Mouse (Mus musculus): ENCODE results near the gene Ddrgk1. TPM values are rescaled to one million over a fixed set of nuclear protein-coding genes. Genes with fewer than 3 reads are reported as not detected.

Gene Ddrgk1
- total RNA-seq (2018; cell fraction: chromatin; rRNA removed) = 10 to 100 TPM; 14.0 to 94.5 (median 55.2) TPM
- total RNA-seq (2018; cell fraction: cytosol; rRNA removed) = 100 to 1,000 TPM in 21 of 26 experiments, 10 to 100 TPM in 5; 86.1 to 141 (median 114) TPM
- 100 to 1,000 TPM in 4 of 26 experiments, 10 to 100 TPM in 22; 28.4 to 111 (median 78.0) TPM for total RNA-seq (2018; cell fraction: nucleus; rRNA removed)
- 102 to 199 TPM (median 109 TPM) in 3 replicates for polyA plus RNA-seq (2018)

- WGBS (ENCODE audit: missing documents) = 0% methylated on average over 40 of the region's 40 CpGs
- H3K4me3 ChIP-seq (ENCODE audit: inconsistent target) = peak within 1 kb of the TSS; percentile 36
- H3K27ac ChIP-seq = peak within 1 kb of the TSS; percentile 77
- peaks cover 16% of the 10 kb centered on the region for H3K79me2 ChIP-seq (ENCODE audit: inconsistent target)
- peaks cover 28% of the 10 kb centered on the region for H3K36me3 ChIP-seq (ENCODE audit: inconsistent target)
Measured at GRCm38 (mm10) chr2:130664102-130664701, at the start of gene Ddrgk1. Gene Ddrgk1 (minus strand): TSS chr2:130664659.

DNA sequence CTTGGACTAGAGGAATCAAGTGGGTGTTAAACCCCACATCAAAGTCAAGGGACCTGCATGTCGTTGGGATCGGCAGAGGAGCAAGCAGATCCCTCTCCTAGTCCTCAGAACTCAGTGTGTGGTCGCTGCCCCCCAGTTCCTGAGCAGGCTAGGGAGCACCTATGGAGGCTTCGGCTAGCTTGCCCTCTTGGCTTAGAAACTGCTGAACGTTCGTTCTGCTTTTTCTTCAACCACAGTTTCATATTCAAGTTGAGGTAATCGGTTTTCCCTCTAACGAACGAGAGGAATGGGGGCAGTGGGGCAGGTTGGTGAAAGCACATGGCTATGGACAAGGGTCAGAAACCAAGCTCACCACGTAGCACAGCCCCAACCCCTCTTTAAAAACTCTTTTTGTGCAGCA is 42.6 kb upstream of the Ddrgk1 start:
- Histone ChIP-seq H3K4me3 (ENCODE audit: inconsistent target) (no peak overlapping the region), H3K79me2 (ENCODE audit: inconsistent target) (no peaks in the 10 kb centered on the region), H3K36me3 (ENCODE audit: inconsistent target) (peaks cover 31% of the 10 kb centered on the region), H3K27ac (no peak overlapping the region)
- 10% methylated on average over 10 of the region's 10 CpGs for WGBS (ENCODE audit: missing documents)

- H3K36me3 ChIP-seq (ENCODE audit: inconsistent target) = peaks cover 26% of the 10 kb centered on the region
- H3K79me2 ChIP-seq (ENCODE audit: inconsistent target) = no peaks in the 10 kb centered on the region
- WGBS (ENCODE audit: missing documents) = 86% methylated on average over 4 of the region's 4 CpGs
- H3K27ac ChIP-seq = no peak overlapping the region
- H3K4me3 ChIP-seq (ENCODE audit: inconsistent target) = no peak overlapping the region
Measured at GRCm38 (mm10) chr2:130706602-130707001, 42.1 kb upstream of the Ddrgk1 start.

DNA sequence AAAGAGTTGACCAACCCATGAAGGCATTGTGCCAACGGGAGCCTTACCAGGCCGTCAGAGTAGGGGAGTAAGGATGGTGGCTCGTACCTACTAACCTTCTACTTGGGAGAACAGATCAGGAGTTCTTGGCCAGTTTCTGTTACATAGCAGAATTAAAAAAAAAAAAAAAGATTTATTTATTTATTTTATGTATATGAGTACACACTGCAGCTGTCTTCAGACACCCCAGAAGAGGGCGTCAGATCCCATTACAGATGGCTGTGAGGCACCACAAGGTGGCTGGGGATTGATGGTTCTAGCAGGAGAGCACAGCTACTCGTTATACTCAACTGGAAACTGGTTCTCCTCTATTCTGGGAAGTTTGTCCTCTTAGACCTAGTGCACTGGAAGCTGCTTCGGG is 40.7 kb upstream of the Ddrgk1 start:
- peaks cover 15% of the 10 kb centered on the region; the same call in 1 of the 2 replicates for H3K36me3 ChIP-seq (ENCODE audit: inconsistent target)
- H3K79me2 ChIP-seq (ENCODE audit: inconsistent target) = no peaks in the 10 kb centered on the region
- no peak overlapping the region for H3K4me3 ChIP-seq (ENCODE audit: inconsistent target)
- WGBS (ENCODE audit: missing documents) = 87% methylated on average over 6 of the region's 6 CpGs
- no peak overlapping the region for H3K27ac ChIP-seq

GRCm38 (mm10) chr2:130704040-130705001 is 39.9 kb upstream of the Ddrgk1 start:
- H3K79me2 ChIP-seq (ENCODE audit: inconsistent target) = no peaks in the 10 kb centered on the region
- no peak overlapping the region for H3K4me3 ChIP-seq (ENCODE audit: inconsistent target)
- H3K27ac ChIP-seq = no peak overlapping the region
- H3K36me3 ChIP-seq (ENCODE audit: inconsistent target) = peaks cover 6% of the 10 kb centered on the region; the same call in 1 of the 2 replicates
- WGBS (ENCODE audit: missing documents) = 91% methylated on average over 9 of the region's 9 CpGs

GRCm38 (mm10) chr2:130697821-130698266 is 33.4 kb upstream of the Ddrgk1 start:
- Histone ChIP-seq H3K79me2 (ENCODE audit: inconsistent target) (no peaks in the 10 kb centered on the region), H3K27ac (no peak overlapping the region), H3K36me3 (ENCODE audit: inconsistent target) (no peaks in the 10 kb centered on the region), H3K4me3 (ENCODE audit: inconsistent target) (no peak overlapping the region)
- WGBS (ENCODE audit: missing documents) = 38% methylated on average over 9 of the region's 14 CpGs

DNA sequence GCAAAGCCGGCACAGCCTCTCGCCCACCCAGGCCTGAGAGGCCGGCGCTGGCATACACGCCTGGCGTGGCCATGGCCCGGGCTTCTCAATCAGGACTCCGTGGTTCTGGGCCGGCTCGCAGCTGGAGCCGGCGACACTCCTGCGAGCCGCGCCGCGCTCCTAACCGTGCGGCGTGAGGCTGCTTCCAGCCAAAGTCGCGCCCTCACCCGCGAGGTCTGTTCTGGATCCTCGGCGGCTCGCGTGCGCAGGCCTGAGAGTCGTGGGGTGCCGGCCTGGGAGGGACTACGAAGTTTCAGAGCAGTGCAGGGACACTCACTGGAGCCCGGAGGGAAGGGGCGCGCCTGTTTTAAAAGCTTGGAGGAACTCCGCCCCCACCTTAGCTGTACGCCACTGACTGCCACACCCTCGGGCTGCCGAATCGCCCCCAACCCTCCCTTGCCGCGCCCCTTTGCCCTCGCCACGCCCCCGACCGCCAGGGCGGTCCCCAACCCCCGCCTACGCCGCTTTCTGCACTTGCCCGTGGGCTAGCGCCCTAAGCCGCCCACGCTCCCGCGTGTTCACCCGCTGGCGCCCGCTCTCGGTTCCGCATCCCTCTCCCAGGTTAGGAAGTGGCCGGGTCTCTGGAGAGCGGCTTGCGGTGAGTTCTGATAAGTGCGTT is 32.8 kb upstream of the Ddrgk1 start, which contains the start of gene Slc4a11:
Gene Slc4a11 (minus strand): TSS at position 367 of the 658 bp plus-strand sequence.
- WGBS (ENCODE audit: missing documents) = under 1% methylated on average over 65 of the region's 65 CpGs
- H3K27ac ChIP-seq = no peak within 1 kb of the TSS
- H3K4me3 ChIP-seq (ENCODE audit: inconsistent target) = no peak within 1 kb of the TSS
- H3K36me3 ChIP-seq (ENCODE audit: inconsistent target) = no peaks in the 10 kb centered on the region
- H3K79me2 ChIP-seq (ENCODE audit: inconsistent target) = no peaks in the 10 kb centered on the region

DNA sequence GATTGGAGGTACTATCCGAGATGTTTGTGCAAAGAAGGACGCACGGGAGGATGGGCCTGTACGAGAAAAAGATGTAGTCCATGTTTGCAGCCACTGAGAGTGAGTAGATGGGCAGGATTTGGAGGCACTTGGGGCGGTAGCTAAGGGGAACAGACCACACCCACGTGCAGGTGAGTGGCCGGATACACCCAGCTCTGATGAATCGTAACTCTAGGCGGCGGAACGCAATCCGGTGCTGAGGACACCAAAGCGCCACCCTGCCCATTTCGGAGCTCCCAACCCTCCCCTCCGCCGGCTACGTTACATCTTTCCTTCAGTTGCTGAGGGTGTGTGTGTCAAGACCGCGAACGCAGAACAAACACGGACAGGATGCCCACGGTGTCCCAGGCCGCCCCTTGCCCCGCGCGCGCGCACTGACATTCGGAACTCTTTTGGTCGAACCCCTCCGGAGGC is 32.3 kb upstream of the Ddrgk1 start:
- Histone ChIP-seq H3K36me3 (ENCODE audit: inconsistent target) (no peaks in the 10 kb centered on the region), H3K79me2 (ENCODE audit: inconsistent target) (no peaks in the 10 kb centered on the region), H3K4me3 (ENCODE audit: inconsistent target) (no peak overlapping the region), H3K27ac (no peak overlapping the region)
- 4% methylated on average over 31 of the region's 31 CpGs for WGBS (ENCODE audit: missing documents)

- 87% methylated on average over 3 of the region's 3 CpGs for WGBS (ENCODE audit: missing documents)
- Histone ChIP-seq H3K36me3 (ENCODE audit: inconsistent target) (no peaks in the 10 kb centered on the region), H3K27ac (no peak overlapping the region), H3K79me2 (ENCODE audit: inconsistent target) (no peaks in the 10 kb centered on the region), H3K4me3 (ENCODE audit: inconsistent target) (no peak overlapping the region)
Measured at GRCm38 (mm10) chr2:130693563-130693962, 29.1 kb upstream of the Ddrgk1 start.

DNA sequence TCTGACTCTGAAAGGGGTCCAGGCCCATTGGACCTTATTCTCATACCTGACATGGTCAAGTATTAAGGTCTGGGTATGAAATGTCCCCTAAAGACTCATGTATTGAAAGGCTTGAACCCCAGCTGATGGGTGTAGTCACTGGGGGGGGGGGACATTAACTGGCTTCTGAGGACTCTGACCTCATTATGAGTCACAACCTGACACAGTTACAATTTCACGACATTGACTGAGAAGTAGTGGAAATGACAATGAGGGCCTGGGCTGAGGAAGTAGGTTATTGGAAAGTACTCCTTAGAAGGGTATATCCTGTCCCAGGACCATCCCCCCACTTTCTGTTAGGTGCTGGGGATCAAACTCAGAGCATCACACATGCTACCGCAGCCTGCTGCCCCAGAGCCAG is 24.6 kb upstream of the Ddrgk1 start:
- Histone ChIP-seq H3K79me2 (ENCODE audit: inconsistent target) (no peaks in the 10 kb centered on the region), H3K27ac (no peak overlapping the region), H3K4me3 (ENCODE audit: inconsistent target) (no peak overlapping the region), H3K36me3 (ENCODE audit: inconsistent target) (peaks cover under 1% of the 10 kb centered on the region; the same call in 1 of the 2 replicates)
- 52% methylated on average over 2 of the region's 2 CpGs for WGBS (ENCODE audit: missing documents)

GRCm38 (mm10) chr2:130685426-130685825 is 21.0 kb upstream of the Ddrgk1 start:
- Histone ChIP-seq H3K4me3 (ENCODE audit: inconsistent target) (no peak overlapping the region), H3K79me2 (ENCODE audit: inconsistent target) (no peaks in the 10 kb centered on the region), H3K36me3 (ENCODE audit: inconsistent target) (peaks cover 31% of the 10 kb centered on the region; the same call in 1 of the 2 replicates), H3K27ac (no peak overlapping the region)
- WGBS (ENCODE audit: missing documents) = 95% methylated on average over 9 of the region's 9 CpGs

DNA sequence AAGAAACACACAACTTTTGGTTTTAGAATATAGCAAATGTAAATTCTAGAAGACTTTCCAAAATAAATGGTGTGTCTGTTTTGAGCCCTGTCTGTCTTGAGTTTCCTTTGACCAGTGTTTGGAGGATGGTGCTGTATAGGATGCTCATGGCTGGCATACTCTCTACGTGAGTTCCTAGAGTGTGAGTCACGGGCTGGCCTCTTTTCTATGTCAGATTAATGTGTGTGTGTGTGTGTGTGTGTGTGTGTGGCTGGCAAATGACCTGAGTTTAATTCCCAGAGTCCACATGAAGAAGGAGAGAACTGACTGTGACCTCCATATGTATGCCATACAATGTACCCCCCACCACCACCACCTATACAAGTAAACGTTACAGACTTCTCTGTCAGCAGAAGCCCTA is 17.1 kb upstream of the Ddrgk1 start:
- WGBS (ENCODE audit: missing documents) = 88% methylated on average over 3 of the region's 3 CpGs
- Histone ChIP-seq H3K36me3 (ENCODE audit: inconsistent target) (peaks cover 70% of the 10 kb centered on the region), H3K79me2 (ENCODE audit: inconsistent target) (no peaks in the 10 kb centered on the region), H3K27ac (no peak overlapping the region), H3K4me3 (ENCODE audit: inconsistent target) (no peak overlapping the region)

- H3K79me2 ChIP-seq (ENCODE audit: inconsistent target) = no peaks in the 10 kb centered on the region
- 95% methylated on average over 6 of the region's 6 CpGs for WGBS (ENCODE audit: missing documents)
- no peak overlapping the region for H3K4me3 ChIP-seq (ENCODE audit: inconsistent target)
- H3K36me3 ChIP-seq (ENCODE audit: inconsistent target) = peaks cover 85% of the 10 kb centered on the region
- no peak overlapping the region for H3K27ac ChIP-seq
Measured at GRCm38 (mm10) chr2:130679899-130680298, 15.4 kb upstream of the Ddrgk1 start.

DNA sequence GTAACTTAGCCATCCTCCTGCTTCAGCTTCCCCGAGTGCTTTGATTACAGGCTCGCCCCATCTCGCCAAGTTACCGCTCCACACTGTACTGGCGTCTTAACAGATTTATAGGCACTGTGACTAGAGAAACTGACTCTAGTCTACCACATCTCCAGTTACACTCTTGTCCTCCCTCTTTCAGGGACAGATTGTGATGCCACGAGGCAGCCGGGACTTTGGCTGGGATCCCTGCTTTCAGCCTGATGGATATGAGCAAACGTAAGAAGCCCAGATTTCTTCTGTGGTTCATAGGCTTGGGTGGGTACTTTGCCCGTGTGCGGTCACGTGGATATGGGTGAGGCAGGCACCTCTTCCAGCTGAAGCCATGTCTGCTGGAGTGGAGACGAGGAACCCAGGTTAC is 14.7 kb upstream of the Ddrgk1 start:
- H3K79me2 ChIP-seq (ENCODE audit: inconsistent target) = no peaks in the 10 kb centered on the region
- no peak overlapping the region for H3K27ac ChIP-seq
- H3K4me3 ChIP-seq (ENCODE audit: inconsistent target) = no peak overlapping the region
- WGBS (ENCODE audit: missing documents) = 96% methylated on average over 12 of the region's 12 CpGs
- peaks cover 90% of the 10 kb centered on the region for H3K36me3 ChIP-seq (ENCODE audit: inconsistent target)
